Mouse (Mus musculus) midbrain, embryonic 12.5 days (tissue): ENCODE results near the gene 1700022I11Rik. TPM values are rescaled to one million over a fixed set of nuclear protein-coding genes. Genes with fewer than 3 reads are reported as not detected.
A peak's percentile ranks its signal among the peaks of the same experiment; 100 is the strongest.

ENCODE experiments used
- ATAC-seq: fragments of 200-750 bp; cut with Nextera tagmentation; 2 replicates; pipeline ENCODE4 v1.8.0; 2017; ENCODE audit warnings: low read depth, moderate TSS enrichment, moderate library complexity; ENCODE audit not compliant: low FRiP score
- H3K27ac ChIP-seq: fragments of 300-500 bp; sonication (generic); replicated peaks from 2 replicates; pipeline ENCODE4 v1.5.1; 2016; ENCODE audit warnings: mild to moderate bottlenecking
- H3K27me3 ChIP-seq: fragments of 300-500 bp; sonication (generic); 2 replicates; pipeline ENCODE4 v1.6.1; 2016; ENCODE audit warnings: mild to moderate bottlenecking
- H3K36me3 ChIP-seq: fragments of 300-500 bp; sonication (generic); 2 replicates; pipeline ENCODE4 v1.6.1; 2016
- H3K4me1 ChIP-seq: fragments of 300-500 bp; sonication (generic); 2 replicates; pipeline ENCODE4 v1.6.1; 2016
- H3K4me2 ChIP-seq: fragments of 300-500 bp; sonication (generic); replicated peaks from 2 replicates; pipeline ENCODE4 v1.6.1; 2016; ENCODE audit warnings: mild to moderate bottlenecking, moderate library complexity
- H3K4me3 ChIP-seq: fragments of 300-500 bp; sonication (generic); 2 replicates; pipeline ENCODE4 v1.5.1; 2016; ENCODE audit warnings: mild to moderate bottlenecking
- H3K9ac ChIP-seq: fragments of 300-500 bp; sonication (generic); replicated peaks from 2 replicates; pipeline ENCODE4 v1.6.1; 2016; ENCODE audit warnings: mild to moderate bottlenecking, moderate library complexity
- H3K9me3 ChIP-seq: fragments of 300-500 bp; sonication (generic); 2 replicates; pipeline ENCODE4 v1.6.1; 2016; ENCODE audit warnings: mild to moderate bottlenecking
- WGBS: fragments of 180-500 bp; shearing (Covaris S2); methylation state at CpG from one replicate; pipeline ENCODE4 v1.1.7; 2016; 5-methylcytosine and 5-hydroxymethylcytosine counted together
- polyA plus RNA-seq: library from polyadenylated mRNA; unstranded; fragments of >200 nt; fragmentation: Nextera tagmentation; extraction: Ambion mirVana; gene quantifications from 2 replicates; pipeline ENCODE4 v1.2.1, GENCODE M21; 2016

The 1700022I11Rik gene
- polyA plus RNA-seq, 1 experiment from 2014 or later = 0.24 TPM

DNA sequence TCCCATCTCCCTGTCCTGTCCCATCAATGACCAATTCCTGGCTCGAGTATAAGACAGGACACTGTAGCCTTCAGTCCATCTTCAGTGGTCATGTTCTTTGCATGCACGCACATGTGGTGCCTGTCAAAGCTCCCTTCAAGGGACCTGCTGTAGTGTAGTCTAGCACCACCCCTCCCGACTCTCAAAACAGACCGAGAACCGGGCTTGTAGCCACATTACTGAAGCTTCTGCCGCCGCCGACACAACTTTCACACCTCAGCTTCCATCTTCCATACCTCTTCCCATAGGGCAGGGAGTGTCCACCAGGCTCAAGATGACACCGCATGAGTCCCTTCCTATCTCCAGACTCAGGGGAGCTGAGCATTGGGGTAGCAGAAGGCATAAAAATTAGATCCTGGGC is 25.2 kb upstream of the 1700022I11Rik start:
- Histone ChIP-seq H3K9me3 (no peaks in the 10 kb centered on the region), H3K27ac (no peak overlapping the region), H3K27me3 (peaks cover 13% of the 10 kb centered on the region), H3K9ac (no peak overlapping the region), H3K36me3 (no peaks in the 10 kb centered on the region), H3K4me2 (no peak overlapping the region), H3K4me3 (no peak overlapping the region), H3K4me1 (peaks cover 30% of the 10 kb centered on the region)
- ATAC-seq = no peak
- 88% methylated on average over 9 of the region's 9 CpGs for WGBS

DNA sequence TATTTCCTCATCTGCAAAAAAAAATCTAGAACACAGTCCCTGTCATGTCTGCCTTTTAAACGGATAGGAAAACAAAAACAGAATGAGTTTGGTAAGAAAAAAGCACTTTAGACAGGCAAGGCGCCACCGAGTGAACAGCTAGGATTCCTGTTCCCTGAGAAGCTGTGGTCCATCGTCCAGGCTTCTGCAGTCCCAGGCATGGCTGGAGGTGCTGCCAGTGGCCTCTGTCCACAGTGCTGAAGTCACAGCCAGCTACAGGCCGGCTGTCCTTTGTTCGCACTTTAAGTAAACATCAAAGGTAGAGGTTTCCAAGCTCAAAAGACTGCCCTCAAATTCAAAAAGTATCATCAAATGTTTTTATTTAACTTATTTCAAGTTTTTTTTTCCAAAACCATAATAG is 24.4 kb upstream of the 1700022I11Rik start:
- no peak for ATAC-seq
- peaks cover 32% of the 10 kb centered on the region for H3K4me1 ChIP-seq

DNA sequence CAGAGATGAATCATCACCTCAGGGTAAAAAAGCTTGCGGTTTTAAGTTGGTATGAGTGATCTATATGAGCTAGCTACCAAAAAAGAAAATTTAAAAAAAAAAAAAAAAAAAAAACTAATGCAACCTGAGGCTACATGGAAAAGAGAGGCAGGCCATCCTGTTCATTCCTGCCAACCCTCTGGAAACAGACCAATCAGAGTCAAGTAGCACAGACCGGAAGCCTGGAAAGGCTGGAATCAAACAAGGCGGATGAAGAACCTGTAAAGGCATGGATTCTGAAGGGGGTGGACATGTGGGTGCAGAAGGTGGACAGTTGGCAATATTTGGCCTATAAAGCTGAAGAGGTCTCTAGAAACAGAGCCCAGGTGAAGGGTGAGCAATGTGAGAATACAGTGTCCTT is 24.0 kb upstream of the 1700022I11Rik start:
- Histone ChIP-seq H3K9ac (no peak overlapping the region), H3K27me3 (peaks cover 13% of the 10 kb centered on the region), H3K4me2 (no peak overlapping the region), H3K9me3 (no peaks in the 10 kb centered on the region), H3K4me1 (peaks cover 34% of the 10 kb centered on the region), H3K36me3 (no peaks in the 10 kb centered on the region), H3K4me3 (no peak overlapping the region), H3K27ac (no peak overlapping the region)
- ATAC-seq = no peak
- 90% methylated on average over 3 of the region's 3 CpGs for WGBS

More for the DNA sequence above, 24.4 kb upstream of the 1700022I11Rik start:
- peaks cover 13% of the 10 kb centered on the region for H3K27me3 ChIP-seq
- no peak overlapping the region for H3K27ac ChIP-seq
- no peak overlapping the region for H3K4me3 ChIP-seq
- H3K4me2 ChIP-seq = no peak overlapping the region
- H3K36me3 ChIP-seq = no peaks in the 10 kb centered on the region
- H3K9ac ChIP-seq = no peak overlapping the region
- 11% methylated on average over 6 of the region's 6 CpGs for WGBS
- no peaks in the 10 kb centered on the region for H3K9me3 ChIP-seq

DNA sequence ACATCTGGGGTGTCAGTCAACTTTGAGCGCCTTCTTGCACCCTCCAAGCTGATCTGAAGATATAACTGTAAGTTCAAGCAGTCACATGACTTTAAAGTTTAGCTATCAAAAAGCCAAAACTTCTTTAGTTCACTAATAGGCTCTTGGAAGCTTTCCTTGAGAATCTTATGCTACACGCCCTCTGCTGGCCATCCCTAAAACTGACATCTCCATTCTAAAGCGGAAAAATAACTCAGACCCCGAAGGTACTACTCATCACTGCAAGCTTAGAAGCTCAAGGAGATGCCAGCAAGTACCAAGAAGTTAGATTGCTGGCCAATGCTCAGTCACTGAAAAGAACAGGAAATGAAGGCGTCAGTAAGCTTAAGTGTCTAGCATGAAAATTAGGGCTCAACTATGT is 23.5 kb upstream of the 1700022I11Rik start:
- H3K4me3 ChIP-seq = no peak overlapping the region
- peaks cover 13% of the 10 kb centered on the region for H3K27me3 ChIP-seq
- H3K36me3 ChIP-seq = no peaks in the 10 kb centered on the region
- peak overlapping the region; percentile 75; the same call in 1 of the 2 replicates for H3K27ac ChIP-seq
- ATAC-seq = no peak
- no peaks in the 10 kb centered on the region for H3K9me3 ChIP-seq
- 0 out of 2 replicates have a peak overlapping the region, but pooled peaks have one; percentile 39 for H3K9ac ChIP-seq
- WGBS = 5% methylated on average over 5 of the region's 5 CpGs
- peaks cover 39% of the 10 kb centered on the region for H3K4me1 ChIP-seq
- peak overlapping the region; percentile 42; the same call in 1 of the 2 replicates for H3K4me2 ChIP-seq

DNA sequence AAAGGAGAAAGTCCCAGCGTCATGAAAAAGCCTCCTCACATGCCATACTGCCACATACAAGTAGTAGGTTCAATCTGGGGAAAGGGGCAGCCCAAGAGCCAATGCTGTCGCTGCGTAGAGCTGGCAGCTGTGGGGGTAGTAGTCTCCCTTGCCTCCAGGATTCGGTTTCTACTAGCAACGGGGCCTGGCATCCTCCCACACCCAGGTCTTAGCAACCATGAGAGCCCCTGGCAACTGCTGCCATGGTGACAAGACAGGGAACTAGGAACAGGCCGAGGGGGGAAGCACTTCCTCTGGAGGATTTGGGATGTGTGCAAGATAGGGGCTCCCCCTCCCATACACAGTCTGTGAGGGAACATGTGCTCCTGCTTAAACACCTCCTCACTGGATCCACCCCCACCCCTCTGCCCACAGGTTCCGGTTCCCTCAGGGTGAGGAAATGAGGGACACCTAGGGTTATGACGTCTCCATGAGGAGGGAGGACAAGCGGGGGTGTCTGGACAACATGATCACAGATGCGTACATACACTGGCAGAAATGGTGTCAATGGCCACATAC is 22.6 kb upstream of the 1700022I11Rik start:
- Histone ChIP-seq H3K36me3 (no peaks in the 10 kb centered on the region), H3K9me3 (no peaks in the 10 kb centered on the region), H3K4me2 (peak overlapping the region; percentile 42), H3K27ac (peak overlapping the region; percentile 75), H3K4me1 (peaks cover 47% of the 10 kb centered on the region), H3K9ac (peak overlapping the region; percentile 39; the same call in 1 of the 2 replicates), H3K27me3 (peaks cover 9% of the 10 kb centered on the region), H3K4me3 (no peak overlapping the region)
- 34% methylated on average over 10 of the region's 10 CpGs for WGBS
- peak; percentile 36; the same call in 1 of the 2 replicates for ATAC-seq

DNA sequence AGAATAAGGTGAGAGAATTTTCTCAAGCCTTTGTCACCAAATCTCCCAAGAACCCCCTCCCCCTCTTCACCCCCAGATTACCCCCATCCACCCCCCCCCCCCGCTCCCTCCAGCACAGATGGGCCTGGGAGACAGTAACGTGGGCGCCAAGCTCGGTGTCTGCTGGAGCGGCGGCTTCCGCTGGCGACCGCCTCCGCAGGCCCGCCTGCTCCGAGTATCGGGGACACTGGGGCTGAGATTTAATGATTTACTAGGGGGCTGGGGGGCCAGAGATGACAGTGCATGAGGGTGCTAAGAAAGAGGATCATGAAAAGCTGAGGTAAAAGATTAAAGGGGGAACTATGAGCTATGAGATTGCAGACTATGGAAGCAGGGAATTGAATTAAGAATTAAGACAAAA is 20.9 kb upstream of the 1700022I11Rik start:
- no peak overlapping the region for H3K4me3 ChIP-seq
- H3K9me3 ChIP-seq = no peaks in the 10 kb centered on the region
- no peak overlapping the region for H3K4me2 ChIP-seq
- H3K4me1 ChIP-seq = peaks cover 63% of the 10 kb centered on the region
- H3K27me3 ChIP-seq = peaks cover 7% of the 10 kb centered on the region; the same call in 1 of the 2 replicates
- ATAC-seq = no peak
- H3K36me3 ChIP-seq = no peaks in the 10 kb centered on the region
- H3K9ac ChIP-seq = no peak overlapping the region
- H3K27ac ChIP-seq = peak overlapping the region; percentile 96
- WGBS = 43% methylated on average over 13 of the region's 13 CpGs

DNA sequence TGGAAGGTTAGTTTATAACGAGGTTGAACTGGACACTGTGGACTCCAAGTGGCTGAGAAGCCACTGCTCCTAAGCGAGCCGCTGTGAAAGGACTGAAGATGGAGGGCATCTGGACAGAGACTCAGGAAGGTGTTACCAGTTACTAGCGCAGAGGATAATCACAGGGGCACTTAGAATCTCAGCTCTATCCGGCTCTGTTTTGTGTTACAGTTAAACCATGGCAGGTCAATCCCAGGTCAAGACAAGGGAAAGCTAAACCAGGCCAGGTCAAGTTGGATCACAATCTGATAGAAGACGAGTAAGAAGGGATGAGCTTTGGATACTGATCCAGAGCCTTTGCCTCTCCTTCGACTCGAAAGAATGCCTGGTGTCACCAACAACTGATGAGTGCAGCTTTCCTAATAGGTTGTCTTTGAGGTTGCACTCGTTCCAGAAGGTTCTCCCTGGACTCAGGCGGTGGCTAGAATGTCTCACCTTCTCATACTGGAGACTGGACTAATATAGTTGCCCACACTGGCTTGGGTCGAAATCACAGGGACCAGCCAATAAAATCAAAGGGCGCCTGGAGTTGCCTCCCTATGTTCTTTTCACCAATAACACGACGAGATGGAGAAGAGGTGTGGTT is 20.2 kb upstream of the 1700022I11Rik start:
- Histone ChIP-seq H3K27ac (peak overlapping the region; percentile 96), H3K4me1 (peaks cover 69% of the 10 kb centered on the region), H3K4me2 (peak overlapping the region; percentile 94), H3K4me3 (peak overlapping the region; percentile 77), H3K9ac (no peak overlapping the region), H3K36me3 (no peaks in the 10 kb centered on the region), H3K27me3 (peaks cover 7% of the 10 kb centered on the region; the same call in 1 of the 2 replicates), H3K9me3 (no peaks in the 10 kb centered on the region)
- WGBS = 14% methylated on average over 14 of the region's 14 CpGs
- ATAC-seq = no peak

DNA sequence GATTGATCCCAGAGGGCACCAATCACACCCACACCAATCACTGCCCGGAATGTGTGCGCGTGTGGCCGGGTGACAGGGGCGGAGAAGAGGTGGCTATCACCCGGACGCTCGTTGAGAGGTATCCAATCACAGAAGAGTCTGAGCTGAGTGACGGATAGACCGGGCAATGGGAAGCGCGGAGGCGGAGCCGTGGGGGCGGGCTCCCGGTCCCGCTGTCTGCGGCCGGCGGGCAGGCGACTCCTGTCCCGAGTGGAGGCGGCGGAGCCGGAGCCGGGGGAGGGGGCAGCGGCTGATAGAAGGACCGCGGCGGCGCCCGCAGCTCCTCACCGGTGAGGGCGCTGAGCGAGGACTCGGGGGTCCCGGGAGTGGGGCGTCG is 19.7 kb upstream of the 1700022I11Rik start, which contains the start of gene Dnajb5:
Dnajb5 (plus strand) TSS at position 139 of the 376 bp plus-strand sequence.
- peak within 1 kb of the TSS; percentile 94 for H3K4me2 ChIP-seq
- under 1% methylated on average over 39 of the region's 39 CpGs for WGBS
- ATAC-seq = peak; percentile 93
- peak within 1 kb of the TSS; percentile 77 for H3K4me3 ChIP-seq
- peak within 1 kb of the TSS; percentile 96 for H3K27ac ChIP-seq
- H3K27me3 ChIP-seq = peaks cover 7% of the 10 kb centered on the region; the same call in 1 of the 2 replicates
- peaks cover 74% of the 10 kb centered on the region for H3K4me1 ChIP-seq
- H3K36me3 ChIP-seq = 0 out of 2 replicates have a peak, but pooled peaks cover 3% of the 10 kb centered on the region
- no peaks in the 10 kb centered on the region for H3K9me3 ChIP-seq
- peak within 1 kb of the TSS; percentile 96 for H3K9ac ChIP-seq

DNA sequence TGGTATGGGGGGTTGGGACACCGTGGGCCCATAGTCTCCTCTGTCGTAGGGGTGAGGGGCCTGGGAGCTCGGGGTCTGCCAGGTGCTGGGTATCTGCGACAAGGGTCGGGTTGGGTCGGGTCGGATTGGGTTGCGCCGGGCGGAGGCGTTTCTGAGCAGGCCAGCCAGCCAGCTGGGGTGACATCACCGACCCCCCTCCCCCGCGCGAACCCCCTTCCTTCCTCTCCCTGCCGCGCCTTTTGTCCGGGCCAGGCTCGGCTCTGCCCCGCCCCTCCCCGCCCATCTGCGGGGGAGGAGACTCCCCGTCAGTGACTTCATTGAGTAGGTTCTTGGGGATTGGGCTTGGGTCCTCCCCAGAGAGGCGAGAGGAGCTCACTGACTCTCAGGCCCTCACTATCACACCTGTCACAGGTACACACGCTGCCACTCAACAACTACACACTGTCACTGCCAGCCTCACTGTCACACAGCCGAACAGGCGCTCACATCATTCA is 19.3 kb upstream of the 1700022I11Rik start:
- peaks cover 7% of the 10 kb centered on the region; the same call in 1 of the 2 replicates for H3K27me3 ChIP-seq
- WGBS = under 1% methylated on average over 26 of the region's 27 CpGs
- ATAC-seq = peak; percentile 53
- peak overlapping the region; percentile 96 for H3K27ac ChIP-seq
- peak overlapping the region; percentile 77 for H3K4me3 ChIP-seq
- H3K9ac ChIP-seq = peak overlapping the region; percentile 96
- peaks cover 77% of the 10 kb centered on the region for H3K4me1 ChIP-seq
- peaks cover 7% of the 10 kb centered on the region for H3K36me3 ChIP-seq
- H3K4me2 ChIP-seq = peak overlapping the region; percentile 94
- no peaks in the 10 kb centered on the region for H3K9me3 ChIP-seq

DNA sequence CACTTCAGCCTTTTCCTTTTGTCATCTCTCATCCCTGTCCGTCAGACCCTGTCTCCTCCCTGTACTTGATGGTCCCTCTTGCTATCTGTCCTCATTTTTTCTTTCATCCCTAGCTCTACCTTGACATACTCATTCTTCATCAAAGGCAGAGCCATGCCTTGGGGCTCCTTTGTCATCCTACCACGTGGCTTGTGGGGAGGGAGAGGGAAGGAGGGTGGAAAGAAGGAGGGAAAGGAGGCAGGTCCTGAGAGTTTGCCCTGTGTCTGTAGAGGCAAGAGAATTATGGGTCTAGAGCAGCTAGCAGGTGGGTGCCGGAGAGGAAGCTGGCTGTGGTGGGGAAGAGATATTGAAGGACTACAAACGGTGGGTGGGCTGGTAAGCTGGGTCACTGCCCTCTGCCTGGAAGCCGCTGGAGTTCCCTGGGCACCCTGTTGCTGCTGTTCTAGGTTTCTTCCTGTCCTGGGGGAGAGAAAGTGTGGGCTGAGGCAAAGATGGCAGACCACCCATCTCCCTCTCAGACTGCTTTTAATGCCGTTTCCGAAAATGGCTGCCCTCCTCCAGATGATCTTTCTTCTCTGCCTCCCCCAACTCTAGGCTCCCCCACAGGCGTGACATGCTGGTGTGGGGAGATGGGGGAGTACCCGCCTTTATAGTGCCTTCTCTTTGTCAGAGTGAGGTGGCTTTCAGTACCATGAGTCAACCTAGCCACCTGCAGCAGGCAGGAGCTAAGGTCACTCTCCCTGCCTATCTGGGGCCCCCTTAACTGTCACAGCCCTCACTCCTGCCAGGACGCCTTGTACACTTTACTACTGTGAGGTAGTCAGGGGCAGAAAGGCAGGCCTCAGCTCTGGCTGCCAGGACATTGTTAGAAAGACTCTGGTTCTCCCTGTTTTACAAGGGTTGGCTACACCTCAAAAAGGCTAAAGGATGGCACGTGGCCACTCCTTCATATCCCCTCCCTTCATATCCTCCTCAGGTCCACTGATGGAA is 17.9 kb upstream of the 1700022I11Rik start:
- peaks cover 19% of the 10 kb centered on the region for H3K36me3 ChIP-seq
- peak overlapping the region; percentile 96 for H3K9ac ChIP-seq
- 67% methylated on average over 11 of the region's 11 CpGs for WGBS
- H3K4me1 ChIP-seq = peaks cover 72% of the 10 kb centered on the region
- no peaks in the 10 kb centered on the region for H3K9me3 ChIP-seq
- no peak for ATAC-seq
- H3K4me3 ChIP-seq = peak overlapping the region; percentile 77
- H3K27me3 ChIP-seq = peaks cover 7% of the 10 kb centered on the region; the same call in 1 of the 2 replicates
- H3K27ac ChIP-seq = peak overlapping the region; percentile 88
- H3K4me2 ChIP-seq = peak overlapping the region; percentile 94

DNA sequence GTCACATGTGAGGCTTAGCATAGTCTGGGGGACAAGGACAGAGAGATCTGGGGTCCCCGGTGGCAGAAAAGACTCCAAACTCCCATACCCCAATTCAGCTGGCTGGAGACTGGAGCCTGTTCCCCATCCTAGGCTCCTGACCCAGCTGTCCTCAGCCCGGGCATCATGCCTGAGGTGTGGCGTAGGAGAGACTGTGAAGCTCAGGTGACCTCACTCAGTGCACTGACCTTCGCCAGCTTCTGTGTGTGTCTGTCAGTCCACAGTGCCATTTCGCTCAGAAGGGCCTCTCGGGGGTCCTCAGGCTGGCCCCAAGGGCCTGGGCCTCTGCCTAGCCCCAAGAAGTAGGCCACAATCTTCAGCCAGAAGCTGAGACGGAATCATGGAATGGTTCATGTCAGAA is 16.8 kb upstream of the 1700022I11Rik start:
- Histone ChIP-seq H3K4me3 (0 out of 2 replicates have a peak overlapping the region, but pooled peaks have one; percentile 77), H3K9me3 (no peaks in the 10 kb centered on the region), H3K36me3 (peaks cover 29% of the 10 kb centered on the region), H3K9ac (peak overlapping the region; percentile 96), H3K4me1 (peaks cover 61% of the 10 kb centered on the region), H3K4me2 (peak overlapping the region; percentile 94), H3K27ac (peak overlapping the region; percentile 88), H3K27me3 (peaks cover 7% of the 10 kb centered on the region; the same call in 1 of the 2 replicates)
- WGBS = 86% methylated on average over 7 of the region's 7 CpGs
- ATAC-seq = no peak
